Mouse (Mus musculus) forebrain, embryonic 12.5 days (tissue): Measurements from ENCODE around the gene Acad11. TPM values are rescaled to one million over a fixed set of nuclear protein-coding genes. Genes with fewer than 3 reads are reported as not detected.

Experiments
- ATAC-seq: fragments of 200-750 bp; cut with Nextera tagmentation; 2 replicates; pipeline ENCODE4 v1.8.0; 2017; ENCODE audit warnings: moderate TSS enrichment; ENCODE audit not compliant: low FRiP score
- H3K27ac ChIP-seq: fragments of 300-500 bp; sonication (generic); 2 replicates; pipeline ENCODE4 v1.5.1; 2016; ENCODE audit warnings: mild to moderate bottlenecking
- H3K27me3 ChIP-seq: fragments of 300-500 bp; sonication (generic); 2 replicates; pipeline ENCODE4 v1.6.1; 2016; ENCODE audit warnings: mild to moderate bottlenecking
- H3K36me3 ChIP-seq: fragments of 300-500 bp; sonication (generic); replicated peaks from 2 replicates; pipeline ENCODE4 v1.6.1; 2016; ENCODE audit warnings: mild to moderate bottlenecking
- H3K4me1 ChIP-seq: fragments of 300-500 bp; sonication (generic); 2 replicates; pipeline ENCODE4 v1.6.1; 2016
- H3K4me2 ChIP-seq: fragments of 300-500 bp; sonication (generic); 2 replicates; pipeline ENCODE4 v1.6.1; 2016; ENCODE audit warnings: mild to moderate bottlenecking, moderate library complexity
- H3K4me3 ChIP-seq: fragments of 300-500 bp; sonication (generic); replicated peaks from 2 replicates; pipeline ENCODE4 v1.5.1; 2016; ENCODE audit warnings: mild to moderate bottlenecking
- H3K9ac ChIP-seq: fragments of 300-500 bp; sonication (generic); 2 replicates; pipeline ENCODE4 v1.6.1; 2016; ENCODE audit warnings: mild to moderate bottlenecking
- H3K9me3 ChIP-seq: fragments of 300-500 bp; sonication (generic); 2 replicates; pipeline ENCODE4 v1.6.1; 2016
- WGBS: fragments of 180-500 bp; shearing (Covaris S2); methylation state at CpG from one replicate; pipeline ENCODE4 v1.1.7; 2016; 5-methylcytosine and 5-hydroxymethylcytosine counted together
- polyA plus RNA-seq: library from polyadenylated mRNA; unstranded; fragments of >200 nt; fragmentation: Nextera tagmentation; extraction: Ambion mirVana; gene quantifications from 2 replicates; pipeline ENCODE4 v1.2.1, GENCODE M21; 2016

The Acad11 gene
- polyA plus RNA-seq, 1 experiment from 2014 or later, result 7.4 TPM

- Histone ChIP-seq H3K27ac (no peak overlapping the region), H3K36me3 (peaks cover 39% of the 10 kb centered on the region), H3K9ac (no peak overlapping the region), H3K4me1 (no peaks in the 10 kb centered on the region), H3K9me3 (no peaks in the 10 kb centered on the region), H3K4me3 (no peak overlapping the region), H3K4me2 (no peak overlapping the region), H3K27me3 (no peaks in the 10 kb centered on the region)
- WGBS, result 89% methylated on average over 4 of the region's 4 CpGs
- ATAC-seq, result no peak
Measured at GRCm38 (mm10) chr9:104043676-104044075, 19.5 kb upstream of the Acad11 start.

GRCm38 (mm10) chr9:104051028-104051427, 12.1 kb upstream of the Acad11 start:
- Histone ChIP-seq H3K27me3 (no peaks in the 10 kb centered on the region), H3K4me3 (no peak overlapping the region), H3K27ac (no peak overlapping the region), H3K9me3 (no peaks in the 10 kb centered on the region), H3K36me3 (peaks cover 91% of the 10 kb centered on the region), H3K4me1 (no peaks in the 10 kb centered on the region), H3K9ac (no peak overlapping the region), H3K4me2 (no peak overlapping the region)
- WGBS, result 91% methylated on average over 6 of the region's 6 CpGs
- no peak for ATAC-seq

DNA sequence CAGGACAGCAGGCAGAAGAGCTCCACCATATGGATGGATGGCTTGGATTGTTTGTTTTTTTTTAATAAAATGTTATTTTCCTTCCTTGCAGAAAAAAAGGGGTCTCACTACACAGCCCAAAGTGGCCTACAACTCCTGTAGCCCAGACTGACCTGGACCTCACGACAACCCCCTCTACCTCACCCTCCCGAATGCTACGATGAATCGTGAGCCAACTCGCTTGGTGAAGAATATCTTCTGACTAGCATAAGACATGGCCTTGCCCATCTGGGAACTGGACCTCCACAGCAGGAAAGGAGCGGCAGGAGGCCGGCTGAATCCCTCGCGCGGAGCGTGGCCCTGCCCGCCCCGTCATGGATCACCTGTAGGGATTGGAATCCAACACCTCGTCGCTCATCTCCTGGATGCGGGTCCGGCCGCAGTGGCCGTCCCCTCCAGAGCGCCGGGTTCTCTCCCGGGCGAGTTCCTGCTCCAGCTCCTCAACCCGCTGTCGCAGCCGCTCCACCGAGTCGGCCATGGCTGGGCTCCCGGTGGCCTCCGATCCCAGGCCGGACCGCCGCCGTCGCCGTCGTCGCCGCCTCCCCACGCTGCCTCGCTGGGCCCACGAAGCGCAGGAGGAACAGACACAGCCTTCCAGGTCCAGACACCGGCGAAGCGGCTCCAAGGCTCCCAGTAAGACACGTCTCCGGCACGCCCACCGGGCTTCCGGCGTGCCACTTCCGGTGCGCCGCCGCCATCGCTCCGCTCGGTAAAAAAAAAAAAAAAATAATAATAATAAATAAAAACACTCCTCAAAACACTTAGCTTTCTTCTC, 540 bp upstream of the Acad11 start, which contains the start of gene Uba5:
TSS of gene Uba5 (minus strand) at position 705 of the 814 bp plus-strand sequence.
- peaks cover 26% of the 10 kb centered on the region for H3K4me1 ChIP-seq
- peak within 1 kb of the TSS; percentile 93 for H3K4me2 ChIP-seq
- peak within 1 kb of the TSS; percentile 87 for H3K4me3 ChIP-seq
- peak within 1 kb of the TSS; percentile 81 for H3K9ac ChIP-seq
- H3K27ac ChIP-seq, result peak within 1 kb of the TSS; percentile 48; the same call in 1 of the 2 replicates
- no peaks in the 10 kb centered on the region for H3K9me3 ChIP-seq
- under 1% methylated on average over 59 of the region's 59 CpGs for WGBS
- no peaks in the 10 kb centered on the region for H3K27me3 ChIP-seq
- ATAC-seq, result peak; percentile 81
- peaks cover 22% of the 10 kb centered on the region for H3K36me3 ChIP-seq

GRCm38 (mm10) chr9:104064571-104064970, 1.4 kb downstream of the Acad11 start:
- Histone ChIP-seq H3K4me3 (no peak overlapping the region), H3K4me2 (no peak overlapping the region), H3K27ac (no peak overlapping the region), H3K9ac (no peak overlapping the region), H3K9me3 (no peaks in the 10 kb centered on the region), H3K4me1 (peaks cover 26% of the 10 kb centered on the region), H3K27me3 (no peaks in the 10 kb centered on the region), H3K36me3 (peaks cover 14% of the 10 kb centered on the region)
- no peak for ATAC-seq
- WGBS, result 26% methylated on average over 1 of the region's 1 CpGs

- H3K27me3 ChIP-seq, result no peaks in the 10 kb centered on the region
- no peaks in the 10 kb centered on the region for H3K36me3 ChIP-seq
- H3K27ac ChIP-seq, result no peak overlapping the region
- no peak overlapping the region for H3K9ac ChIP-seq
- no peak overlapping the region for H3K4me3 ChIP-seq
- ATAC-seq, result no peak
- no peaks in the 10 kb centered on the region for H3K9me3 ChIP-seq
- no peaks in the 10 kb centered on the region for H3K4me1 ChIP-seq
- whole genome bisulfite sequencing, result 85% methylated on average over 4 of the region's 4 CpGs
- no peak overlapping the region for H3K4me2 ChIP-seq
Measured at GRCm38 (mm10) chr9:104070241-104070640, 7.1 kb downstream of the Acad11 start.

DNA sequence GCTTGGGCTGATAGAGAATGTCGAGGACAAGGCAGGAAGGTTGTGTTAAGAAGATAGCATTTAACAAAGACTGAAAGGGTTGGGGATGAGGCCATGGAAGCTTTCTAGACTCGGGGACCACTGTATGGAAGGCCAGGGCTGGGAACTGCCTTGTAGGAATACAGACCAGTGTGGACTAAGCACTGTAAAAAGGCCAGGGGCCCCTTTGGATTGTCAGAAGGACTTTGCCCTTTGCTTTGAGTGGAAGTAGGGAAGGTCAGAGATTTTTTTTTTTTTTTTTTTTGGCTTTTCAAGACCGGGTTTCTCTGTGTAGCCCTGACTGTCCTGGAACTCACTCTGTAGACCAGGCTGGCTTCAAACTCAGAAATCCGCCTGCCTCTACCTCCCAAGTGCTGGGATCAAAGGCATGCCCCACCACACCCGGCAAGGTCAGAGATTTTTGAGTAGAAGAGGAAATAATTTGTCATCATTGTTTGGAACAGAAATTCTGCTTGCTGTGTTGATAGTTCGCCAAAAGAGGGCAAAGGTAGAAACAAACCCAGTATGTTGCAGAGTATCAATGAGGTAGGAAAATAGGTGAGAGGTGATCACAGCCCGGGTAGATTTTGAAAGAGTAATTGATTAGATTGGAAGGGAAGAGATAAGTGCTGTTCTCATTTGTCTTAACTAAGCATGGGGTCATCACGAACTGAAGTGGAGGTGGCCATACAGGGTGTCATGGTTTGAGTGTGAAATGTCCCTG, 7.9 kb downstream of the Acad11 start:
- Histone ChIP-seq H3K27ac (no peak overlapping the region), H3K9ac (no peak overlapping the region), H3K4me3 (no peak overlapping the region), H3K36me3 (no peaks in the 10 kb centered on the region), H3K4me2 (no peak overlapping the region), H3K4me1 (no peaks in the 10 kb centered on the region), H3K9me3 (no peaks in the 10 kb centered on the region), H3K27me3 (no peaks in the 10 kb centered on the region)
- ATAC-seq, result no peak
- 77% methylated on average over 8 of the region's 8 CpGs for WGBS

DNA sequence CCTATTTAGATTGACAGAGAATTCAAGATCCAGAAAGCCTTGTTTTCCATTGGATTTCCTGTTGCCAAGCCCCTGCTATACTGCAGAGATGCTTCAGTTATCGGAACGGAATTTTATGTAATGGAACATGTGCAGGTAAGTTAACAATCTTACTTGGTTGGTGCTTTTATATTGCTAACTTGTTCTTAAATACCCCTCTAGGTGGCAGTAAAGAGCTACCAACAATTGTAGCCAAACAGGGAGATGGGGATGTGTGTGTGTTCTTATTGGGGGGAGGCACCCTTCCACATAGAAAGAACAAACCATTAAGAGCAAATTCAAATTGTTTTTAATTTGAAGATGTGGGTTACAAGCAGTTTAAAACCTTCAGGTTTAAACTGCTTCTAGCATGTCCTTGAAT, 12.6 kb downstream of the Acad11 start:
- WGBS, result 70% methylated on average over 2 of the region's 2 CpGs
- H3K27ac ChIP-seq, result no peak overlapping the region
- no peaks in the 10 kb centered on the region for H3K27me3 ChIP-seq
- H3K36me3 ChIP-seq, result 0 out of 2 replicates have a peak, but pooled peaks cover 2% of the 10 kb centered on the region
- ATAC-seq, result no peak
- no peak overlapping the region for H3K4me3 ChIP-seq
- no peak overlapping the region for H3K4me2 ChIP-seq
- H3K9me3 ChIP-seq, result no peaks in the 10 kb centered on the region
- no peak overlapping the region for H3K9ac ChIP-seq
- no peaks in the 10 kb centered on the region for H3K4me1 ChIP-seq

DNA sequence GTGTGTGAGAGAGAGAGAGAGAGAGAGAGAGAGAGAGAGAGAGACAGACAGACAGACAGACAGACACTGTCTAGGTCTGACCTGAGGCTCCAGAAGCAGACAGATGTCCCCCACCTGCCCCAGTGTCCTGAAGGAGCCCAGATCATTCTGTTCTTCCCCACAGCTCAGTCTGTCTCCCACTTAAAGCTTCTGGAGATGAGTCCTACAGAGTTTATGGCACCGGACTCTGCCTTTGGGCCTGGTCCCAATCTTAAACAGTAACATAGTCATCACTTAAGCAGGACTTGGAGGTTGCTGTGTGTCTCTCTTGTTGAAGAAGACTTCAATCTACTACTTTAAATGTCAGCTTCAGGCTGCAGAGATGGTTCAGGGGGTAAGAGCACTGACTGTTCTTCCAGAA, 15.6 kb downstream of the Acad11 start:
- H3K9me3 ChIP-seq, result no peaks in the 10 kb centered on the region
- H3K4me1 ChIP-seq, result no peaks in the 10 kb centered on the region
- no peak overlapping the region for H3K4me2 ChIP-seq
- H3K27ac ChIP-seq, result no peak overlapping the region
- H3K27me3 ChIP-seq, result no peaks in the 10 kb centered on the region
- WGBS, result 96% methylated on average over 1 of the region's 1 CpGs
- H3K36me3 ChIP-seq, result 0 out of 2 replicates have a peak, but pooled peaks cover 2% of the 10 kb centered on the region
- H3K9ac ChIP-seq, result no peak overlapping the region
- H3K4me3 ChIP-seq, result no peak overlapping the region
- no peak for ATAC-seq

GRCm38 (mm10) chr9:104079379-104079778, 16.2 kb downstream of the Acad11 start:
- Histone ChIP-seq H3K9ac (no peak overlapping the region), H3K27ac (no peak overlapping the region), H3K9me3 (no peaks in the 10 kb centered on the region), H3K4me1 (no peaks in the 10 kb centered on the region), H3K27me3 (no peaks in the 10 kb centered on the region), H3K36me3 (0 out of 2 replicates have a peak, but pooled peaks cover 2% of the 10 kb centered on the region), H3K4me3 (no peak overlapping the region), H3K4me2 (no peak overlapping the region)
- WGBS, result 49% methylated on average over 5 of the region's 5 CpGs
- no peak for ATAC-seq

GRCm38 (mm10) chr9:104080038-104080437, 16.9 kb downstream of the Acad11 start:
- no peaks in the 10 kb centered on the region for H3K4me1 ChIP-seq
- no peaks in the 10 kb centered on the region for H3K27me3 ChIP-seq
- no peaks in the 10 kb centered on the region for H3K9me3 ChIP-seq
- H3K36me3 ChIP-seq, result 0 out of 2 replicates have a peak, but pooled peaks cover 2% of the 10 kb centered on the region
- no peak overlapping the region for H3K9ac ChIP-seq
- H3K27ac ChIP-seq, result no peak overlapping the region
- ATAC-seq, result no peak
- no peak overlapping the region for H3K4me3 ChIP-seq
- WGBS, result 86% methylated on average over 3 of the region's 3 CpGs
- H3K4me2 ChIP-seq, result no peak overlapping the region

GRCm38 (mm10) chr9:104085730-104086429, 22.7 kb downstream of the Acad11 start:
- Histone ChIP-seq H3K9me3 (no peaks in the 10 kb centered on the region), H3K9ac (no peak overlapping the region), H3K27ac (no peak overlapping the region), H3K36me3 (no peaks in the 10 kb centered on the region), H3K4me1 (no peaks in the 10 kb centered on the region), H3K27me3 (no peaks in the 10 kb centered on the region), H3K4me3 (no peak overlapping the region), H3K4me2 (no peak overlapping the region)
- no peak for ATAC-seq
- 78% methylated on average over 4 of the region's 4 CpGs for WGBS

DNA sequence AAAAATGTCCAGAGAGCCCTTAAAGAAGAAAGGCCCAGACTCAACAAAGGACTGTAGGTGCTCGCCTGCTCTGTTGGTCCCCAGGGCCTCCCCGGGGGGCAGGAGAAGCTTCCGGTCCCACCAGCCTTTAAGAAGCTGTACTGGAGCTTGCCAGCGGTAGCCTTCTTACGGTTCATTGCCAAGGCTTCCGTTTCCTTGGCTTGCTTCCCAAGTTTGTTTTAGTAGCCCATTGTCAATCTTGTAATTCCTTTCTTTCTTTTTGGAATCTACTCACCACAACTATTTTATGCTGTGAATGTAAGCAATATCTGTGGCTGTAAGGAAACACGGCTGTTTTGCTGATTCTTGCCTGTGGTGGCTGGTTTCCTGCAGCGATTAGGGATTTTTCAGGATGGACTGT, 25.4 kb downstream of the Acad11 start:
- Histone ChIP-seq H3K27ac (no peak overlapping the region), H3K9me3 (no peaks in the 10 kb centered on the region), H3K9ac (no peak overlapping the region), H3K4me1 (no peaks in the 10 kb centered on the region), H3K27me3 (no peaks in the 10 kb centered on the region), H3K4me2 (no peak overlapping the region), H3K4me3 (no peak overlapping the region), H3K36me3 (no peaks in the 10 kb centered on the region)
- ATAC-seq, result no peak
- WGBS, result 62% methylated on average over 8 of the region's 8 CpGs
